Mouse (Mus musculus) mouse embryonic stem cell (cell line): Measurements from ENCODE around the gene Fbxl17.

ENCODE experiments used
- in situ Hi-C, 2 experiments: fragments of 300-500 bp; cut with MboI; formaldehyde crosslinking; loops; 1 replicate in 1 of 2; 3 replicates in 1 of 2; pipeline ENCODE4 v1.14.3; 2019 to 2020; ENCODE audit warnings: low sequenced_read_pairs in 2 of 2, low pct_unique_long_range_greater_than_20kb in 1 of 2, mixed read lengths in 1 of 2; ENCODE audit not compliant: unreplicated experiment in 1 of 2

The Fbxl17 gene

GRCm38 (mm10) chr17:63110211-63110755, 389.5 kb downstream of the Fbxl17 start:
- in situ Hi-C loops, result no loop called here

- in situ Hi-C loops, result no loop called here
Observed at GRCm38 (mm10) chr17:63108035-63108434, 391.8 kb downstream of the Fbxl17 start.

DNA sequence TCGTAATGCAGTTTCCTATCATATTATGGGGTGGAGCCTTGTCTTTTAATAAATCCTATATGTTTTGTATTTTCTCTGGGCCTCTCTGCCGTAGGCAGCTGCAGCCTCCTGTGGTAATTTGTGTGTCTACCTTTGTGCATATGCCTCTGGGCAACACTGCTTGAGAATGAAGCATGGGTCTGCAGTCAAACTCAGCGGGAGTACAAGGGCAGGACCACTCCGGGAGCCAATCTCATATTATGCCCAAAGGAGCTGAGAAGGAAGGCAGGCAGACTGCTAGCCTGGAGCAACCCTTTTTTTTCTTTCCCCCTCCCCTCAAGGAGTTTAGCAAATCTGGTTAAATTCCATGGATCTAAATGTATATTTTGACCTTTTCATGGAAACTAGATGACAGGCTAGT, 392.3 kb downstream of the Fbxl17 start:
- in situ Hi-C loops, result no loop called here

DNA sequence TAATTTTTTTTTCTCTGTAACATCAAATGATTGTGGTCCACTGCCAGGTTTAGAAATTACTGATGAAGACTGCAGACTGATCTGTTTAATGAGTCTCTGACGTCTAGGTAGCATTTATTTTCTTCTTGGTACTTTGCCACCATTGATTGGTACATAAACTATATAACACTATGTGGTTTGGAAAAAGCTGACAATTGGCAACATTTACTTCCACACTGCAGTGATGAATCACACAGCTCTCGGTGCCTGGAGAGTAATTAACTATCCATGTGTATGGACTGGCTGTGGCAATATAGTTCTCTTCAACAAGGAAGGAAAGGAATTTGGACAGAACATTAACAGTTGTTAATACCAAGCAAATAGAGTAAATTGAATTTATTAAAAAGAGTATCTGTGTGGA, 404.3 kb downstream of the Fbxl17 start:
- in situ Hi-C loops, result no loop called here

DNA sequence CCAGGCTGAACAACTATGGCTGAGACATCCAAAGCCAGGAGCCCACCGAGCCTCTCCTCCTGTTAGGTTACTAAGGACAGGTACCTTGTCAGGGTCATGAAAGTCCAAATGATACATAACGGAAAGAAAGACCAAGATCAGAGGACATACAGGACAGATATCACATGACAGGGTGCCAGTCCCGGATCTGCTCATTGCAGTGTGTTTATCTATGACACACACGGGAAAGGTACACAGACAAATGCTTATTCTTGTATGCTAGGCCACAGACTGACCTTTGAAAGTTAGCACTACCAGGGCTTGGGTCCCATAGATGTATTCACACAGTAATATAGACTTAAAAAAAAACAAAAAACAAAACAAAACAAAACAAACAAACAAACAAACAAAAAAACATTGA, 404.8 kb downstream of the Fbxl17 start:
- in situ Hi-C loops, result no loop called here

DNA sequence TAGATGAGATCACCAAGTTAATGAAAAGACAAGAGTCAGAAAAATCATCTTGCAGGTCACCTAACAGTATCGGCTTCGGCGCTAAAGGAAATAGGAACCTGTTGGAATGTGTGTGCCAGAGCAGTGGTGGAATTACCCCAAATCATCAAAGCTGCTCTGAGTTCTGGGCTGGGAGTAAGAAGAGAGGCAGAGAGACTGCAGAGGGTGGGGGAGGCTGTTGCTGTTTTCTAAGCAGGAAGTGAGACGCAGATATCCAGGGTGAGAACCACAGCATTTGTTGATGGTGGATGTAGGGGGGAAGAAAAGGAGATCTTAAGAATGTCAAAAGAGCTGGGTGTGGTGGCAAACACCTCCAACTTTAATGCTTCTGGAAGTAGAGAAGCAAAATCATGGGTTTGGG, 406.6 kb downstream of the Fbxl17 start:
- in situ Hi-C loops, result no loop called here

- in situ Hi-C loops, result no loop called here
Observed at GRCm38 (mm10) chr17:63092774-63093173, 407.0 kb downstream of the Fbxl17 start.

- in situ Hi-C loops, result no loop called here
Observed at GRCm38 (mm10) chr17:63090112-63090511, 409.7 kb downstream of the Fbxl17 start.

- in situ Hi-C loops, result no loop called here
Observed at GRCm38 (mm10) chr17:63087265-63087664, 412.6 kb downstream of the Fbxl17 start.

DNA sequence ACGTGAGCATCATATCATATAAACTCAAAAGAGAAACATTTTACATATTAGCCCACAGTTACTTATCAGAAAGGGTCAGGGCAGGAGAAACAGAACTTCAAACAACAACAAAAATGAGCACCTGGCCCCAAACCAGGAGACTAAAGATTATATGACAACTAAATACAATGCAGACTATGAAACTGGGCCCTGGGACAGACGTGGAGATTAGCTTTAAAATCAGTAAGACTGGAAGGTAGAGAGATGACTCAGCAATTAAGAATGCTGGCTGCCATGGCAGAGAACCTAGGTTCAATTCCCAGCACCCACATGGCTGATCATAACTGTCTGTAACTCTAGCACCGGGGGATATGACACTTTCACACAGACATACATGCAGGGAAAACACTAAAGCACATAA, 413.3 kb downstream of the Fbxl17 start:
- in situ Hi-C loops, result no loop called here

- in situ Hi-C loops, result no loop called here
Observed at GRCm38 (mm10) chr17:63085227-63085626, 414.6 kb downstream of the Fbxl17 start.

- in situ Hi-C loops, result no loop called here
Observed at GRCm38 (mm10) chr17:63079087-63079486, 420.7 kb downstream of the Fbxl17 start.

DNA sequence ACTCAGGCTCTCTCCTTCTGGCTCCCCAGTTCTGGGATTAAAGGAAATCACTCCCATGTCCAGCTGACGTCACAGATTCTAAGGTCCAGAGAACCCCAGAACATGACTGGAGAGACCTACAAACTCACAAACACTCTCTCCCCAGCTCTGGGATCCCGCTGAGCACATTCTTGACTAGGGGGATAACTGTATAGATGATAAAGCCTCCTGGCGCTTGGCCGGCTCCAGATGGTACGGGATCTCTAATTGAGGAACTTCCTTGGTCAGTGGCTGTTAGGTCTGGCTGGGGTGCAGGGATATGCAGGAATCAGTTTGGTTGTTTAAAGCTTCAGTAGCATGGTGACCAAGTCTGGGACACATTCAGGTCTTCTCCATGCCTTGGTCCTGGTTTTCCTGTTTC, 422.3 kb downstream of the Fbxl17 start:
- in situ Hi-C loops, result no loop called here

DNA sequence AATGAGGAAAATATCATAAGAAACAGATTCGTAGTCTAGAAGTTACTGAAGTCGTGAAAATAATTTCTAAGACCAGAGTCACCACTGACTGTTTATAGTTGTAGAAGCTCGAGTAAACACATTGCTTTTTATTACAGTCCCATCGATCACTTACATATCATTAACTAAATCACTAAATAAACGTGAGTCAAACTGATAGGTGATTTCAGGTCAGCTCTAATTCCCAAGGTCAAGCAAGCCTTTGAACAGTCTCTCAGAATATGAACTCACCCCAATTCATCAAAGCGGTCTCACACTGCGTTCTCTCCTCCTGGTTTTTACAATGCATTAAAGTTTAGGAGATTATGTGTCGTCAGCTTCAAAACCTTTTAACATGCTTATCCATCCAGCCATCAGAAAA, 423.2 kb downstream of the Fbxl17 start:
- in situ Hi-C loops, result no loop called here

DNA sequence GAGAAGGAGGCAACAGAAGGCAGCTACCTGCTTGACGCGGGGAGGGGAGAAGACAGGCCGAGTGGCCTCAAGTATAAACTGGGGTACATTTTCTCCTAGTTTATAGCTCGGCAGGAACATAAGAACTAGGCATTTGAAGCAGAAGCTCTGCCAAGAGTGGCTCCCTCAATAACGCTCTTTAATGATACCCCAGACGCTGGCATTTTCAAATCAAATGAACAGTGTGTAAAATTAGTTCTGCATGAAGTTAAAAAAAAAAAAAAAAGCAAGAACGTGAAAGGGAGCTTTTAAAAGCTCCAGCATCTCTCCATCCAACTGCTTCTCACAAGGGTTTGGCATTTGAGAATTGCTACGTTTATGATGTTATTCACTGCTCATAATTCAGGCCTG, 423.8 kb downstream of the Fbxl17 start:
- in situ Hi-C loops, result no loop called here

- in situ Hi-C loops, result no loop called here
Observed at GRCm38 (mm10) chr17:63075091-63076036, 424.5 kb downstream of the Fbxl17 start.

DNA sequence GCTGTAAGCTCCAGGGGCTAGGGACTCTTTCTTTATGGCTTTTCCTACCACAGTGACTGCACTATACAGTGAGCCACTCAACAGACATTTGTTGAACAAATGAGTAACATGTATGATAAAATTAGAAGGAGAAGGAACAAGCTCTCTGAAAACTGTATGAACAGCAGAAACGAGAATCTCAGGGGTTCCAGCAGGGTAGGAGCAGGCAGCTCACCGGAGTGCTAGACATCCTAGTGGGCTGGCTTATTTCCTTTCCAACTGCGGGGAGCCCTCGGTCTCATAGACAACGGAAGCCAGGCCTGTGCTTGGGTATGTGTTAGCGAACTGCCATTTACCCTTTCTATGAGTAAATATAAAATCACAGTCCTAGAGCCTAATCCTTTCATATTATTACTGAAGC, 426.5 kb downstream of the Fbxl17 start:
- in situ Hi-C loops, result no loop called here

DNA sequence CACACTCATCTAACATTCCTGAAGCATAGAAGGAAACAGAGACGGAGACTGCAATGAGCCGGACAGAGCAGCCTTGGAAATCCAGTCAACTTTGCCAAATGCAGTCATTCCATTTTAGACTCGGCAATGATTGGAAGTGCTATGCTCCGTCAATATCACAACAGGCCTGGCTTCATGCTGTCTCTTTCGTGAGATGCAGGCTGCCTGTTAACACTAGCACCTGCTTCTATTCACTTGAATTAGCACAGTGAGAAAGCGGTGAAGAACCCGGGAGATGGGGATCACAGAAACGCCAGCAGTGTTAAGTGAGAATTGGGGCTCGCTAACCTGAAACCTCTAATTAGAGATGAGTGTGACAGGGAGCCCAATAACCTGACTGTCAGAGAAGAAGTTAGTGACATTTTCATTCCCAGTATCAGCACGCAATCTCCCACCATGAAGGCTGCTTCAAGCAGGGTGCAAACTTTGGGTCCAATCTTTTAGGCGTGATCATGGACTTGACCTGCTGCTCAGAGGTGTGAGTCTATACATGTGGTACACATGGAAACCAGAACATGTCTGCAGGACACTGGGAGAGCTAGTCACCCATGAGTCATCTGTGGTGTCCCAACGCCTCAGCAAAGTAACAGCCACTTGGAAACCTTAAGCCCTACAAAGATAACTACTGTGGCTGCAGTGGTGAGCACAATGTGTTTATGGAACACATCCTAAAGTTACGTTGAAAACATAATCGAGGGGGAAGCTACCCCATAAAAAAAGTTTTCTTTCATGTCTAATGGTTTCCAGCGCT, 428.5 kb downstream of the Fbxl17 start:
- in situ Hi-C loops, result no loop called here

DNA sequence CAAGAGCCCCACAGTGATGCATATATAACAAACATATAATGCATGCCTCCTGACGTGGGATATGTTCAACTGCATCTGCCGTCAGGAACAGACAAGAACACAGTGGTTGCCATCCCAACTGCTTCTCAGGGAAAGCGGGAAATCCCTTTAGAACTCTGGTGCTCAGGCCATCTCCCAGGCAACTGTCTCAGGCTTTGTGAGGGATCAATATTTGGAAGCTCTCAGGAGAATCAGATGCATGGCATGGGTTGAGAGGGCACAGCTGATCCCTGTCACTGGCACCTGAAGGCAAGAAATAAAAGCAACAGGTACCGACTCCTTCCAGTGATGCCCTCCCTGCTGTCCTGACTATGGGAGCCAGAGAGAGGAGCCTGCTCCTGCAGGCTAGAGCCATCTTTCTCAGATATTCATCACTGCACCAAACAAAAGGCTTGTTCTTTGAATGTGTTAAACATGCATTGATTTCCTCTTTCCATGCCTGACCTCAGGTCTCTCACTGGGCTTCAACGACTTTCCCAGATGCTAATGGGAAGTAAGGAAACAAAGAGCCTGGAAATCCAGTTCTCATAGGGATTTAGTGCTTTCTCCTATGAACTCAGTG, 429.6 kb downstream of the Fbxl17 start:
- in situ Hi-C loops, result no loop called here
